Mouse (Mus musculus): ENCODE data around the gene Nradd. TPM values are rescaled to one million over a fixed set of nuclear protein-coding genes. Genes with fewer than 3 reads are reported as not detected.

Gene Nradd
- polyA plus RNA-seq, 1 experiment = 3.7 TPM

DNA sequence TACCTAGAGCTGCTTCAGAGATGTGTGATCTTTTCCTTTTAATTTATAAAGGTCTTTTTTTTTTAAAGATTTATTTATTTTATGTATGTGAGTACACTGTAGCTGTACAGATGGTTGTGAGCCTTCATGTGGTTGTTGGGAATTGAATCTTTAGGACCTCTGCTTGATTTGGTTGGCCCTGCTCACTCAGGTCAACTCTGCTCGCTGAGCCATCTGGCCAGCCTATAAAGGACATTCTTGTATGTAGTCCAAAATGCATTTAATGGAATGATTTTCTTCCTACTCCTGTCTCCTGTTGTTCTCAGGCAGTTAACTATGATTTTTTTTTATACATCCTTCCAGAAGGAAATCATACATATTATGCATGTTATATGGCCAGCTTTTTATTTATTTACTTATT, 40.7 kb downstream of the Nradd start:
- Histone ChIP-seq H3K27me3 (ENCODE audit: control insufficient read depth, insufficient read depth, low read length) (no peaks in the 10 kb centered on the region), H3K4me1 (ENCODE audit: control insufficient read depth, insufficient read depth, insufficient read length, low read length) (no peaks in the 10 kb centered on the region), H3K4me3 (ENCODE audit: low read depth, low read length) (no peak overlapping the region), H3K36me3 (ENCODE audit: control insufficient read depth, insufficient read depth, low read length) (peaks cover 17% of the 10 kb centered on the region), H3K27ac (ENCODE audit: insufficient read depth, low read depth, low read length) (no peak overlapping the region)
- WGBS = 81% methylated on average over 1 of the region's 1 CpGs
- TF ChIP-seq POLR2A (IDR thresholded peaks at IDR 0.05; ENCODE audit: low read depth, low read length) = no peak
- no peak for TF ChIP-seq CTCF (IDR thresholded peaks at IDR 0.05; ENCODE audit: extremely low read depth, insufficient read length, insufficient replicate concordance, low read depth, low read length)

DNA sequence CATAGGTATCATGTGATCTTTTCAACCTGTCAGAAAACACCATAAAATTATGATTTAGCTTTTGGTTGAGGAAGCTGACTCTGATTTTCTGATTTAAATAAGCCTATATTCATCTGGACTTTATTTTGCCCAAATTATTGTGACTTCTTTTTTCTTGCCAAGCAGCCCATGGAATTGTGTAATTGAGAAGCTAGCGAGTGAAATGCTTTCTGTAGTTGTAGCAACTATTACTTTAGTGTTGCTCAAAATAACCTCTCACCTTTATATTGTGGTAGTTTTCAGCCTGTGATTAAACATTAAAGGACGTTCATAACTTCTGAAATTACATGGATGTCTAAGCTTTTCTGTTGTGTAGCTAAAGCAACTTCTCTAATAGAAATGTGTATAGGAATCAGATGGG, 42.1 kb downstream of the Nradd start:
- 89% methylated on average over 2 of the region's 2 CpGs for WGBS
- TF ChIP-seq CTCF (IDR thresholded peaks at IDR 0.05; ENCODE audit: extremely low read depth, insufficient read length, insufficient replicate concordance, low read depth, low read length) (no peak), POLR2A (IDR thresholded peaks at IDR 0.05; ENCODE audit: low read depth, low read length) (no peak)
- peaks cover 23% of the 10 kb centered on the region for H3K36me3 ChIP-seq (ENCODE audit: control insufficient read depth, insufficient read depth, low read length)

More for the DNA sequence above, 42.1 kb downstream of the Nradd start:
- Histone ChIP-seq H3K4me1 (ENCODE audit: control insufficient read depth, insufficient read depth, insufficient read length, low read length) (no peaks in the 10 kb centered on the region), H3K27ac (ENCODE audit: insufficient read depth, low read depth, low read length) (no peak overlapping the region), H3K27me3 (ENCODE audit: control insufficient read depth, insufficient read depth, low read length) (no peaks in the 10 kb centered on the region), H3K4me3 (ENCODE audit: low read depth, low read length) (no peak overlapping the region)

Other genes starting within 250 kb of the Nradd start
- 23.4 and 34.4 TPM in 2 replicates for gene Ptpn23, start 216.2 kb downstream of the Nradd start, polyA plus RNA-seq (2012; rRNA removed)
- gene Ngp, start 204.7 kb downstream of the Nradd start, polyA plus RNA-seq (2012; rRNA removed) = 0.65 TPM in 1 of 2 replicates, not detected in the other
- gene Klhl18, start 147.8 kb downstream of the Nradd start, polyA plus RNA-seq (2012; rRNA removed) = 7.6 and 13.7 TPM in 2 replicates
- gene Kif9, start 147.5 kb downstream of the Nradd start, polyA plus RNA-seq (2012; rRNA removed) = 0.27 and 0.34 TPM in 2 replicates
- 16.1 and 33.1 TPM in 2 replicates for gene Setd2, start 91.9 kb downstream of the Nradd start, polyA plus RNA-seq (2012; rRNA removed)
- 28.1 and 28.8 TPM in 2 replicates for gene Nbeal2, start 29.7 kb upstream of the Nradd start, polyA plus RNA-seq (2012; rRNA removed)
- gene Ccdc12, start 32.1 kb upstream of the Nradd start, polyA plus RNA-seq (2012; rRNA removed) = 52.9 and 138 TPM in 2 replicates
- not detected in 2 replicates for gene Myl3, start 117.4 kb upstream of the Nradd start, polyA plus RNA-seq (2012; rRNA removed)
- 5.6 and 7.3 TPM in 2 replicates for gene Pth1r, start 122.7 kb upstream of the Nradd start, polyA plus RNA-seq (2012; rRNA removed)
- gene Prss42, start 173.7 kb upstream of the Nradd start, polyA plus RNA-seq (2012; rRNA removed) = not detected in 2 replicates
- gene Prss44, start 189.5 kb upstream of the Nradd start, polyA plus RNA-seq (2012; rRNA removed) = not detected in 2 replicates
- gene Prss43, start 202.2 kb upstream of the Nradd start, polyA plus RNA-seq (2012; rRNA removed) = not detected in 2 replicates
- gene Prss45, start 210.1 kb upstream of the Nradd start, polyA plus RNA-seq (2012; rRNA removed) = not detected in 2 replicates
- not detected in 2 replicates for gene Prss46, start 220.1 kb upstream of the Nradd start, polyA plus RNA-seq (2012; rRNA removed)
- not detected in 2 replicates for gene Prss50, start 233.5 kb upstream of the Nradd start, polyA plus RNA-seq (2012; rRNA removed)

All from small intestine, adult 2 months (tissue).